Mouse (Mus musculus): Measurements from ENCODE around the gene Cdc42.

DNA sequence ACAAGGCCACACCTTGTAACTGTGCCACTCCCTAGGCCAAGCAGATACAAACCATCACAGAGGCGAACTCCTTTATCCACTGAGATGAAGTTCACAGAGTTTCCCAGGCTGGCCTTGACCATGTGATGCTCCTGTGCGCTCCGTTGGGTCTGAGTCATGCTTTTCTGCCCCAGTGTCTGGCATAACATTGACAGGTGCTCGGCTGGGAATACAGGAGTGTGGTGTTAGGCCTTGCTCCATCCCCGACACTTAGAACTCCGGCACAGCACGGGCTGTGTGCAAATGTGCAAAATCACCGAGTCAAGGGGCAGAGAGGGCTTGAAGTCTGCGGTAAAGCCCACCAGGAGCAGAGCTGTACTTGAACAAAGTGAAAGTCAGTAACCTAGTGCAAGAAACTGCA is 35.4 kb upstream of the Cdc42 start:
- no peak for TF ChIP-seq CTCF (IDR thresholded peaks at IDR 0.05; ENCODE audit: low read depth)
- TF ChIP-seq EP300 (optimal IDR thresholded peaks at IDR 0.05) = no peak
